Mouse (Mus musculus) retina, postnatal 7 days (tissue): ENCODE results near the gene Olfr934.

ENCODE experiments used
- DNase-seq: peaks from one replicate; pipeline ENCODE4 v3.0.0-alpha.2; 2012; ENCODE audit warnings: low read depth, low spot score

Gene Olfr934

GRCm38 (mm10) chr9:38988215-38988614, at the start of gene Olfr934:
Gene Olfr934, minus strand, starts transcription at chr9:38988315.
- no peak for DNase-seq

GRCm38 (mm10) chr9:39023277-39023676, 35.2 kb upstream of the Olfr934 start, which contains the start of gene Olfr146:
Gene Olfr146, minus strand, starts transcription at chr9:39023377.
- DNase-seq: no peak

- no peak for DNase-seq
These were observed 11.5 kb upstream of the Olfr934 start, which contains the start of gene Olfr935 for GRCm38 (mm10) chr9:38999583-38999982. Gene Olfr935, minus strand, starts transcription at chr9:38999683.

DNA sequence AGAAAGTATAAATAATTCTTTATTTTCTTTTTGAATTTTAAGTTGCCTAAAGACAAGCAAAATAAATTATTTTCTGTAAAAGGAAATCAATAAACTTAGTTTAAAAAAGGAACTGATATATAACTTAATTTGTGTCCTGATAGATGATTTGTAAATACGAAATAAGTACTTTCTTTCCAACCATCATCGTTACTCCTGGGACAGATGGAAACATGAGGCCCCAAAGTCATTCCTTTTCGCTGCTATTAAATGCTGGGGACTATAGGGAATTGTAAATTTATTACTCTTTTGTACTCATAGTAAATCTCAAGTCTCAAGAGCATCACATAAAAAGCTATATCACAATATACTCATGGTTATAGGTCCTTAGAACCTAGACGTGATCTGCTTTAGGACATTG, 16.1 kb downstream of the Olfr934 start, which contains the start of gene Olfr933:
TSS of gene Olfr933 (plus strand) at position 301 of the 400 bp plus-strand sequence.
- DNase-seq: no peak

DNA sequence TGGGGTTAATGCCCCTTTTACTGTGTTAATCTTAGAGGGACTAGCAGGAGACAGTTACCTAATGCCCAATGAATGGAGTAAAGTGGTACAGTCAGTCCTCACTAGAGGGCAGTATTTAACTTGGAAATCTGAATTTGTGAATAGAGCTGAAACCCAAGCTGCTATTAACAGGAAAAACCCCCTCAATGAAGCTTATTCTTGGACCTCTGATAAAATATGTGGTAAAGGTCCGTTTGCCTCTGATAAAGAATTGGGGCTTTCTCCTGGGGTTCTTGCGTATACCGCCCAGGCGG, 34.0 kb downstream of the Olfr934 start:
- DNase-seq: no peak

DNA sequence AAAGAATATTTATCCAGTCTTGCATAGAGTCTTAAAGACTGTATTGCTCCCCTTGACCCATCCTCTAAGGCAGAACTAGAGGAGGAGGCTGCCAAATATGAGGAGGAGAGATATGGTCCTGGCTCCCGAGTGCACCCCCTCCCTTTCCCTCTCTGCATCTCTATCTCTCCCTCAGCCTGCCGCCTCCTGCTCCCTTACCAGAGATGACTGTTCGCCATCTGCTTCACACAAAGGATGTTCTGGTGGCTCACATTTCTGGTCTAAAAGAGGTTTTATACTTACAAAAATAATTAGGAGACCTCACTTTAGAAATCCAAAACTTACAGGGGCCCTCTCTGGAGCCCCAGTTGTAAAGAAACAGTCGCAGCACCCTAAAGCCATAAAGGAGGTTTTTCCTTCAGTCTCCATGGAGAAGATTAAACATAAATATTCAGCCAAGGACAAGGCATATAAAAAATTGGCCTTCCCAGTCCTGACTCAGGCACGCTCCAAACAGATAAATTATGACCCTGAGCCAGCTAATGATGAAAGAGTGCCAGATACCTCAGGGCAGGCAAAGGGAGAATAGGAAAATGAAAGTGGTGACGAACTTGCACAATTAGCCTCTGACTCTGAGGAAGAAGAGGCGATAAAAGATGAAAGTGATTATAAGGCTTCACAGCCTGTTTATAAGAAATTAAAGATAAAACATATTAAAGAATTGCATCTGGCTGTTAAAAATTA, 34.6 kb downstream of the Olfr934 start:
- no peak for DNase-seq
